Mouse (Mus musculus): ENCODE measurements around the gene Nox3.

DNA sequence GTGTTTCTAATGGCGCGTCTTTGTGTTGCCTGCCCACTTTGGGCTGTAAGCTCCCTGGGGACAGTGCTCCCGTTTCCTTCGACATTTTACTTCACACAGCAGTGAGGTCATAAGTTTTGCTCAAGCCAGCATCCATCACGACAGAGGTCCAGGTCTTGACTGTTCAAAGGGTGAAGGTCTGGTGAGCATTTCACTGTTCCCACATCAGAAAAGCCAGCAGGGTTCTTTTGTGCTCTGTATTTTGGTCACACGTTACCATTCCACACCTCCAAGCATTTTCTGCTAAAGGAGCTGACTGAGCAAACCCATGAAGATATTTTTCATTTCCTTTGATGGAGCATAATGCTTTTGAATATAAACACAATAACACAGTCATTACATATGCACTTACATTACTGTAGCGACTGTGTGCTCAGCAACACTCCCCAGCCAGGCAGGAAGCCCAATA, 85.7 kb downstream of the Nox3 start:
- no peak for TF ChIP-seq CTCF (IDR thresholded peaks at IDR 0.05; ENCODE audit: low read depth, low read length)
- TF ChIP-seq POLR2A (IDR thresholded peaks at IDR 0.05; ENCODE audit: extremely low read depth, insufficient read depth, low read length): no peak
